Mouse (Mus musculus) bone marrow macrophage, adult 2 months (primary cell): ENCODE data around the gene Styxl1.

Source experiments
- CTCF ChIP-seq: IDR thresholded peaks from 2 replicates; pipeline ENCODE4 v1.5.1; 2012; ENCODE audit warnings: low read depth, mild to moderate bottlenecking, low read length, moderate library complexity
- POLR2A ChIP-seq: IDR thresholded peaks from 2 replicates; pipeline ENCODE4 v1.6.1; 2012; ENCODE audit warnings: mild to moderate bottlenecking, low read depth, low read length, borderline replicate concordance

DNA sequence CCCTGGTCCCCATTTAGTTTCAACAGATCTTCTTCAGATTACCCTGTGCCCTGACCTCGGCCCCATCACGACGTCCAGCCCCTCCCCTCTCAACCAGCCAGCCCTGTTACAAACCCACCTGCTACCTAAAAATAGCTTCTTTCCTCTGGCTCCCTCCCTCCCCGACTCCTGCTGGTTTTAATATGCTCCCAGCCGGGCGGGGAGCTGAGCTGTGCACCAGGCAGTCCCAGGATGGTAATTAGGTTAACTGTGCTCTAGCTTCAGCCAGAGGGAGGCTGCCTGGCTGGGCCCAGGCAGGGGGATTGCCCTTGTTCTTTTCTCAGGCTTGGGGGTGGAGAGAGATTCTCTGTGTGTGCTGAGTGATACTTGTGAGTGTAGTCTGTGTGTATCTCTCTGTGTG, 22.7 kb upstream of the Styxl1 start:
- no peak for TF ChIP-seq CTCF
- TF ChIP-seq POLR2A = no peak
